Mouse (Mus musculus) liver, embryonic 14.5 days (tissue): Measurements from ENCODE around the gene Tmem209. TPM values are rescaled to one million over a fixed set of nuclear protein-coding genes. Genes with fewer than 3 reads are reported as not detected.

Experiments
- ATAC-seq: fragments of 200-750 bp; cut with Nextera tagmentation; 2 replicates; pipeline ENCODE4 v1.8.0; 2017; ENCODE audit warnings: moderate number of reproducible peaks, mild to moderate bottlenecking, moderate library complexity; ENCODE audit not compliant: insufficient read depth
- DNase-seq, 3 experiments: peaks; one replicate each; pipeline ENCODE4 v3.0.0-alpha.2; 2012 to 2013; ENCODE audit warnings: low read depth in 3 of 3, low spot score in 3 of 3
- H3K27ac ChIP-seq: fragments of 300-500 bp; sonication (generic); 2 replicates; pipeline ENCODE4 v1.5.1; 2014; ENCODE audit warnings: moderate library complexity, mild to moderate bottlenecking, control low read depth, inconsistent platforms
- H3K27me3 ChIP-seq: fragments of 300-500 bp; sonication (generic); 2 replicates; pipeline ENCODE4 v1.6.1; 2014; ENCODE audit warnings: mild to moderate bottlenecking, low read length, moderate library complexity; ENCODE audit not compliant: control insufficient read depth, insufficient read depth
- H3K36me3 ChIP-seq: fragments of 300-500 bp; sonication (generic); replicated peaks from 2 replicates; pipeline ENCODE4 v1.6.1; 2014; ENCODE audit warnings: low read depth; ENCODE audit not compliant: control insufficient read depth, insufficient read depth
- H3K4me1 ChIP-seq, 2 experiments: fragments of 200-500 bp in 1 of 2; fragments of 300-500 bp in 1 of 2; sonication (generic) in 1 of 2; replicated peaks; 2 replicates each; pipeline ENCODE4 v1.6.1; 2012 to 2014; ENCODE audit warnings: antibody characterized with exemption in 1 of 2, inconsistent platforms in 1 of 2, low read length in 1 of 2; ENCODE audit not compliant: control insufficient read depth in 2 of 2, insufficient read depth in 2 of 2
- H3K4me2 ChIP-seq: fragments of 300-500 bp; sonication (generic); 2 replicates; pipeline ENCODE4 v1.6.1; 2014; ENCODE audit warnings: low read depth, mild to moderate bottlenecking, control low read depth, moderate library complexity
- H3K4me3 ChIP-seq, 2 experiments: fragments of 200-500 bp in 1 of 2; fragments of 300-500 bp in 1 of 2; sonication (generic) in 1 of 2; 2 replicates each; pipeline ENCODE4 v1.5.1; 2012 to 2014; ENCODE audit warnings: low read depth in 2 of 2, low read length in 2 of 2, mild to moderate bottlenecking in 2 of 2, control low read depth in 1 of 2, inconsistent platforms in 1 of 2, moderate library complexity in 1 of 2; ENCODE audit not compliant: insufficient read depth in 1 of 2
- H3K9ac ChIP-seq: fragments of 300-500 bp; sonication (generic); replicated peaks from 2 replicates; pipeline ENCODE4 v1.6.1; 2014; ENCODE audit warnings: mild to moderate bottlenecking, control low read depth, moderate library complexity
- H3K9me3 ChIP-seq: fragments of 300-500 bp; sonication (generic); 2 replicates; pipeline ENCODE4 v1.6.1; 2016; ENCODE audit warnings: low read length, mixed read lengths; ENCODE audit not compliant: control insufficient read depth
- CTCF ChIP-seq: IDR thresholded peaks from 2 replicates; pipeline ENCODE4 v1.5.1; 2016; ENCODE audit warnings: antibody characterized with exemption, low read depth, control low read depth
- EP300 ChIP-seq: IDR thresholded peaks from 2 replicates; pipeline ENCODE4 v1.6.1; 2016; ENCODE audit warnings: antibody characterized with exemption, low read depth
- WGBS: fragments of 180-500 bp; shearing (Covaris S2); extraction: QIAGEN DNeasy Blood & Tissue Kit; methylation state at CpG from one replicate; pipeline ENCODE4 v1.1.7; 2014; ENCODE audit not compliant: insufficient replicate concordance; 5-methylcytosine and 5-hydroxymethylcytosine counted together
- polyA plus RNA-seq, 2 experiments: library from polyadenylated mRNA; depleted of rRNA in 1 of 2; stranded (reverse) in 1 of 2; unstranded in 1 of 2; fragments of >200 nt; fragmentation: Nextera tagmentation in 1 of 2; extraction: Ambion mirVana in 1 of 2; gene quantifications; 2 replicates each; pipeline versions ENCODE4 v1.2.1 to v1.2.3; 2012 to 2014

Gene Tmem209
- polyA plus RNA-seq, 2 experiments: 17.6 to 20.0 TPM

GRCm38 (mm10) chr6:30468058-30468457, 41.5 kb downstream of the Tmem209 start:
- TF ChIP-seq CTCF: no peak
- TF ChIP-seq EP300: no peak
- 58% methylated on average over 1 of the region's 1 CpGs for WGBS
- Histone ChIP-seq H3K27me3 (no peaks in the 10 kb centered on the region), H3K9ac (no peak overlapping the region), H3K4me1 (peaks cover 0 to 2% of the 10 kb centered on the region in 2 experiments; a peak in 1 of 4 replicates), H3K36me3 (no peaks in the 10 kb centered on the region), H3K4me3 (no peak overlapping the region), H3K4me2 (no peak overlapping the region), H3K27ac (no peak overlapping the region), H3K9me3 (no peaks in the 10 kb centered on the region)
- DNase-seq (no peak), ATAC-seq (no peak)

- WGBS: 72% methylated on average over 11 of the region's 11 CpGs
- no peak for TF ChIP-seq EP300
- TF ChIP-seq CTCF: no peak
- H3K9ac ChIP-seq: no peak overlapping the region
- no peak for ATAC-seq
- DNase-seq: no peak
- H3K27ac ChIP-seq: no peak overlapping the region
- H3K4me1 ChIP-seq: peaks cover 0 to 13% of the 10 kb centered on the region in 2 experiments; a peak in 3 of 4 replicates
- no peak overlapping the region for H3K4me3 ChIP-seq
- H3K27me3 ChIP-seq: no peaks in the 10 kb centered on the region; the same call in 1 of the 2 replicates
- no peak overlapping the region for H3K4me2 ChIP-seq
- H3K36me3 ChIP-seq: no peaks in the 10 kb centered on the region
- no peaks in the 10 kb centered on the region for H3K9me3 ChIP-seq
Measured at GRCm38 (mm10) chr6:30465586-30465985, 44.0 kb downstream of the Tmem209 start.

GRCm38 (mm10) chr6:30462822-30463221, 46.8 kb downstream of the Tmem209 start:
- Histone ChIP-seq H3K4me1 (peaks cover 2 to 15% of the 10 kb centered on the region in 2 experiments; a peak in 3 of 4 replicates), H3K9ac (no peak overlapping the region), H3K36me3 (no peaks in the 10 kb centered on the region), H3K27ac (no peak overlapping the region), H3K27me3 (no peaks in the 10 kb centered on the region; the same call in 1 of the 2 replicates), H3K4me2 (no peak overlapping the region), H3K4me3 (no peak overlapping the region), H3K9me3 (no peaks in the 10 kb centered on the region)
- 8% methylated on average over 7 of the region's 7 CpGs for WGBS
- ATAC-seq: no peak
- TF ChIP-seq EP300: no peak
- TF ChIP-seq CTCF: 0 out of 2 replicates have a peak, but pooled peaks have one; percentile 10
- DNase-seq: no peak

- Histone ChIP-seq H3K4me1 (peaks cover 2 to 13% of the 10 kb centered on the region in 2 experiments; a peak in 3 of 4 replicates), H3K9ac (no peak overlapping the region), H3K27me3 (no peaks in the 10 kb centered on the region; the same call in 1 of the 2 replicates), H3K4me2 (no peak overlapping the region), H3K36me3 (no peaks in the 10 kb centered on the region), H3K9me3 (no peaks in the 10 kb centered on the region), H3K4me3 (no peak overlapping the region), H3K27ac (no peak overlapping the region)
- WGBS: 68% methylated on average over 13 of the region's 13 CpGs
- no peak for ATAC-seq
- DNase-seq: no peak
- no peak for TF ChIP-seq EP300
- no peak for TF ChIP-seq CTCF
Measured at GRCm38 (mm10) chr6:30461755-30462344, 47.7 kb downstream of the Tmem209 start.

GRCm38 (mm10) chr6:30460750-30461446, 48.7 kb downstream of the Tmem209 start:
- 38% methylated on average over 18 of the region's 19 CpGs for WGBS
- Histone ChIP-seq H3K9ac (no peak overlapping the region), H3K4me2 (peak overlapping the region; percentile 80), H3K4me1 (peaks cover 2 to 13% of the 10 kb centered on the region in 2 experiments; a peak in 3 of 4 replicates), H3K36me3 (no peaks in the 10 kb centered on the region), H3K27me3 (no peaks in the 10 kb centered on the region; the same call in 1 of the 2 replicates), H3K27ac (no peak overlapping the region), H3K9me3 (no peaks in the 10 kb centered on the region), H3K4me3 (no peak overlapping the region)
- peak; percentile 38 to 41 (median 39) for DNase-seq
- TF ChIP-seq EP300: no peak
- TF ChIP-seq CTCF: no peak
- peak; percentile 67 for ATAC-seq
